Mouse (Mus musculus): ENCODE data around the gene Trim7.

Gene Trim7

GRCm38 (mm10) chr11:48801831-48802772 lies 23.8 kb upstream of the Trim7 start:
- 60% methylated on average over 17 of the region's 17 CpGs for WGBS

GRCm38 (mm10) chr11:48803988-48804387 lies 22.0 kb upstream of the Trim7 start:
- WGBS: 92% methylated on average over 2 of the region's 2 CpGs

GRCm38 (mm10) chr11:48804922-48805321 lies 21.0 kb upstream of the Trim7 start:
- WGBS: 73% methylated on average over 2 of the region's 2 CpGs

GRCm38 (mm10) chr11:48806856-48807562 lies 18.9 kb upstream of the Trim7 start:
- WGBS: 42% methylated on average over 21 of the region's 21 CpGs

- WGBS: 52% methylated on average over 14 of the region's 14 CpGs
Observed at GRCm38 (mm10) chr11:48807563-48808303, 18.2 kb upstream of the Trim7 start.

- WGBS: 43% methylated on average over 16 of the region's 16 CpGs
Observed at GRCm38 (mm10) chr11:48808737-48809433, 17.1 kb upstream of the Trim7 start.

- 75% methylated on average over 4 of the region's 4 CpGs for WGBS
Observed at GRCm38 (mm10) chr11:48809434-48809830, 16.5 kb upstream of the Trim7 start.

- 68% methylated on average over 2 of the region's 2 CpGs for WGBS
Observed at GRCm38 (mm10) chr11:48810142-48810541, 15.8 kb upstream of the Trim7 start.

GRCm38 (mm10) chr11:48815851-48816250 lies 10.1 kb upstream of the Trim7 start:
- 58% methylated on average over 16 of the region's 16 CpGs for WGBS

- WGBS: 2% methylated on average over 23 of the region's 23 CpGs
Observed at GRCm38 (mm10) chr11:48816281-48816781, 9.6 kb upstream of the Trim7 start.

GRCm38 (mm10) chr11:48816800-48817665 lies 8.9 kb upstream of the Trim7 start, which contains the start of gene Trim41:
Trim41 (minus strand) TSS chr11:48817353.
- WGBS: under 1% methylated on average over 77 of the region's 77 CpGs

- WGBS: 2% methylated on average over 9 of the region's 9 CpGs
Observed at GRCm38 (mm10) chr11:48817794-48818193, 8.1 kb upstream of the Trim7 start.

- under 1% methylated on average over 16 of the region's 16 CpGs for WGBS
Observed at GRCm38 (mm10) chr11:48818346-48818745, 7.6 kb upstream of the Trim7 start.

GRCm38 (mm10) chr11:48819614-48820307 lies 6.2 kb upstream of the Trim7 start:
- WGBS: 86% methylated on average over 7 of the region's 7 CpGs

- 88% methylated on average over 14 of the region's 14 CpGs for WGBS
Observed at GRCm38 (mm10) chr11:48821299-48821698, 4.6 kb upstream of the Trim7 start.

GRCm38 (mm10) chr11:48822768-48823512 lies 3.0 kb upstream of the Trim7 start:
- 39% methylated on average over 14 of the region's 14 CpGs for WGBS

GRCm38 (mm10) chr11:48823536-48823972 lies 2.4 kb upstream of the Trim7 start:
- 1% methylated on average over 15 of the region's 15 CpGs for WGBS

- WGBS: 13% methylated on average over 22 of the region's 22 CpGs
Observed at GRCm38 (mm10) chr11:48824311-48824830, 1.6 kb upstream of the Trim7 start.

- WGBS: 3% methylated on average over 6 of the region's 6 CpGs
Observed at GRCm38 (mm10) chr11:48826752-48827096, 784 bp downstream of the Trim7 start.
